Mouse (Mus musculus) cerebellum, adult 9-11 months (tissue): Measurements from ENCODE around the gene Zfp362.

Source experiments
- DNase-seq: peaks from one replicate; pipeline ENCODE4 v3.0.0; 2022

Gene Zfp362

GRCm38 (mm10) chr4:128806043-128806826 lies at the start of gene Zfp362:
Zfp362 (minus strand) TSS chr4:128806045.
- peak; percentile 43 for DNase-seq

- DNase-seq: no peak
Observed at GRCm38 (mm10) chr4:128855613-128856040, 49.8 kb upstream of the Zfp362 start.

GRCm38 (mm10) chr4:128853117-128853516 lies 47.3 kb upstream of the Zfp362 start:
- DNase-seq: no peak

- DNase-seq: no peak
Observed at GRCm38 (mm10) chr4:128852266-128852887, 46.5 kb upstream of the Zfp362 start.

- no peak for DNase-seq
Observed at GRCm38 (mm10) chr4:128849686-128850085, 43.8 kb upstream of the Zfp362 start.

GRCm38 (mm10) chr4:128848961-128849360 lies 43.1 kb upstream of the Zfp362 start:
- DNase-seq: no peak

GRCm38 (mm10) chr4:128845367-128845973 lies 39.6 kb upstream of the Zfp362 start:
- DNase-seq: no peak

- no peak for DNase-seq
Observed at GRCm38 (mm10) chr4:128844566-128844965, 38.7 kb upstream of the Zfp362 start.

- no peak for DNase-seq
Observed at GRCm38 (mm10) chr4:128841259-128841658, 35.4 kb upstream of the Zfp362 start.

GRCm38 (mm10) chr4:128839811-128840738 lies 34.2 kb upstream of the Zfp362 start:
- DNase-seq: no peak

GRCm38 (mm10) chr4:128838202-128838601 lies 32.4 kb upstream of the Zfp362 start:
- DNase-seq: no peak

- no peak for DNase-seq
Observed at GRCm38 (mm10) chr4:128824131-128824530, 18.3 kb upstream of the Zfp362 start.

GRCm38 (mm10) chr4:128820568-128820967 lies 14.7 kb upstream of the Zfp362 start:
- DNase-seq: no peak

- no peak for DNase-seq
Observed at GRCm38 (mm10) chr4:128817011-128817410, 11.2 kb upstream of the Zfp362 start.

- DNase-seq: peak; percentile 83
Observed at GRCm38 (mm10) chr4:128811382-128812056, 5.7 kb upstream of the Zfp362 start.

- DNase-seq: peak; percentile 72
Observed at GRCm38 (mm10) chr4:128806827-128807179, 958 bp upstream of the Zfp362 start.

GRCm38 (mm10) chr4:128805150-128806042 lies 449 bp downstream of the Zfp362 start:
- DNase-seq: peak; percentile 48

GRCm38 (mm10) chr4:128804426-128805149 lies 1.3 kb downstream of the Zfp362 start:
- DNase-seq: peak; percentile 33

GRCm38 (mm10) chr4:128803569-128803968 lies 2.3 kb downstream of the Zfp362 start:
- peak; percentile 20 for DNase-seq

GRCm38 (mm10) chr4:128801675-128802465 lies 4.0 kb downstream of the Zfp362 start:
- peak; percentile 18 for DNase-seq
